Mouse (Mus musculus): ENCODE measurements around the gene Akap14.

The Akap14 gene

GRCm38 (mm10) chrX:37168742-37169141, at the start of gene Akap14:
Gene Akap14 (minus strand): TSS chrX:37168842.
- WGBS, result 58% methylated on average over 5 of the region's 5 CpGs

GRCm38 (mm10) chrX:37210941-37211340, 42.3 kb upstream of the Akap14 start, which contains the start of gene Gm9:
Gene Gm9 (minus strand): TSS chrX:37211041.
- 89% methylated on average over 10 of the region's 10 CpGs for WGBS

GRCm38 (mm10) chrX:37198676-37199075, 30.0 kb upstream of the Akap14 start:
- 68% methylated on average over 8 of the region's 8 CpGs for WGBS

GRCm38 (mm10) chrX:37191744-37192379, 23.2 kb upstream of the Akap14 start:
- 9% methylated on average over 28 of the region's 28 CpGs for WGBS

GRCm38 (mm10) chrX:37191105-37191743, 22.6 kb upstream of the Akap14 start, which contains the start of the genes Ndufa1 and Rnf113a1:
Gene Ndufa1 (minus strand): TSS chrX:37191163.
Gene Rnf113a1 (plus strand): TSS chrX:37191245.
- WGBS, result 6% methylated on average over 63 of the region's 63 CpGs

- 7% methylated on average over 20 of the region's 20 CpGs for WGBS
Observed at GRCm38 (mm10) chrX:37190755-37191104, 22.1 kb upstream of the Akap14 start.

GRCm38 (mm10) chrX:37184401-37184800, 15.8 kb upstream of the Akap14 start:
- WGBS, result 29% methylated on average over 5 of the region's 8 CpGs

GRCm38 (mm10) chrX:37167085-37167484, 1.6 kb downstream of the Akap14 start:
- WGBS, result 25% methylated on average over 3 of the region's 3 CpGs

- 87% methylated on average over 18 of the region's 18 CpGs for WGBS
Observed at GRCm38 (mm10) chrX:37163115-37163514, 5.5 kb downstream of the Akap14 start.

- 75% methylated on average over 10 of the region's 10 CpGs for WGBS
Observed at GRCm38 (mm10) chrX:37161169-37161568, 7.5 kb downstream of the Akap14 start.

- WGBS, result 70% methylated on average over 4 of the region's 4 CpGs
Observed at GRCm38 (mm10) chrX:37157839-37158238, 10.8 kb downstream of the Akap14 start.

GRCm38 (mm10) chrX:37144954-37145353, 23.7 kb downstream of the Akap14 start:
- 85% methylated on average over 2 of the region's 2 CpGs for WGBS

- WGBS, result 80% methylated on average over 1 of the region's 4 CpGs
Observed at GRCm38 (mm10) chrX:37144498-37144897, 24.1 kb downstream of the Akap14 start.

- 77% methylated on average over 3 of the region's 3 CpGs for WGBS
Observed at GRCm38 (mm10) chrX:37141732-37142131, 26.9 kb downstream of the Akap14 start.

GRCm38 (mm10) chrX:37126671-37127358, 41.8 kb downstream of the Akap14 start, which contains the start of gene Nkap:
Gene Nkap (plus strand): TSS chrX:37126795.
- WGBS, result under 1% methylated on average over 54 of the region's 58 CpGs

GRCm38 (mm10) chrX:37125511-37125910, 43.1 kb downstream of the Akap14 start:
- WGBS, result 94% methylated on average over 4 of the region's 7 CpGs

GRCm38 (mm10) chrX:37120212-37120611, 48.4 kb downstream of the Akap14 start:
- WGBS, result 71% methylated on average over 5 of the region's 5 CpGs

- 71% methylated on average over 3 of the region's 3 CpGs for WGBS
Observed at GRCm38 (mm10) chrX:37119585-37119984, 49.1 kb downstream of the Akap14 start.

GRCm38 (mm10) chrX:37117085-37117484, 51.6 kb downstream of the Akap14 start:
- 80% methylated on average over 2 of the region's 5 CpGs for WGBS

- whole genome bisulfite sequencing, result 59% methylated on average over 4 of the region's 4 CpGs
Observed at GRCm38 (mm10) chrX:37110881-37111193, 57.8 kb downstream of the Akap14 start.

- 6% methylated on average over 30 of the region's 30 CpGs for WGBS
Observed at GRCm38 (mm10) chrX:37110193-37110880, 58.3 kb downstream of the Akap14 start, which contains the start of gene Upf3b. Gene Upf3b (minus strand): TSS chrX:37110322.

- WGBS, result 3% methylated on average over 27 of the region's 27 CpGs
Observed at GRCm38 (mm10) chrX:37109526-37110192, 59.0 kb downstream of the Akap14 start.

Measured in cerebral cortex, adult 2 months (tissue).